Mouse (Mus musculus) MEL-GATA-1-ER (cell line): ENCODE data around the gene Podxl2.

Experiments
- DNase-seq: peaks from one replicate; pipeline ENCODE4 v3.0.0-alpha.2; 2012; ENCODE audit warnings: low read depth; ENCODE audit errors: extremely low read depth

Podxl2 gene

DNA sequence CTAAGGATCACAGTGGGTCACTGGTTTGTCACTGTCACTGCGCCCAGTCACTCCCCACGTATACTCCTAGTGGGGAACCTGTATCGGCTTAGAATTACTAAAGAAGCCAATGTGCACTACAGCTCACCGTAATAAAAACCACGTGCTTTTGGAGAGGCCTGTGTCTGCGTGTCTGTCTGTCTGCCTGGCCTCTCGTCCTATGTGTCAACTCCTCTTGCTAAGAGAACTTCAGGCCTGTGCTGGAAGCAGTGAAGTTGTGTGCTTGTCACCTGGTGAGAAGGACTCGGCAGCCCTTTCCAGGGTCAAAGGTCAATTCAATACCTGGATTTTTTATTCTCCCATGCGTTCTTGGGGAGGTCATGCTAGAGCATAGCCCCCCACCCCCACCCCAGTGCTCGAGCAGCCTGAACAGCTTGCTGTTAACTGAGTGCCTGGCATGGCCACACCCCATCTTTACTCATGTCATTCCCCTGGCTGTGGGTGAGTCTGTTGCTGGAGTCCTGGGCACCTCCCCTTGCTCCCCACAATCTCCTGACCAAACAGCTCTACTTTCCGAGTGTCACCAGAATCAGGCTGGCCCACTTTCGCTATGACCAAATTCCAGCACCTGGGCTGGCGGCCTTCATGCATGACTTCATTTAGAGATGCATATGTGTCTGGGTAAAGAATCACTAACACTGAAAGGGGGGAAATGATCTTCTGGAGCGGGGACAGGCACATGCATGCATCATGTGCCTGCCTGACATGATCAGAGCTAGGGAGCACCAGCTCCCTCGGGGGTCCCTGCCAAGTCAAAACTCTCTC, 46.4 kb downstream of the Podxl2 start:
- no peak for DNase-seq

DNA sequence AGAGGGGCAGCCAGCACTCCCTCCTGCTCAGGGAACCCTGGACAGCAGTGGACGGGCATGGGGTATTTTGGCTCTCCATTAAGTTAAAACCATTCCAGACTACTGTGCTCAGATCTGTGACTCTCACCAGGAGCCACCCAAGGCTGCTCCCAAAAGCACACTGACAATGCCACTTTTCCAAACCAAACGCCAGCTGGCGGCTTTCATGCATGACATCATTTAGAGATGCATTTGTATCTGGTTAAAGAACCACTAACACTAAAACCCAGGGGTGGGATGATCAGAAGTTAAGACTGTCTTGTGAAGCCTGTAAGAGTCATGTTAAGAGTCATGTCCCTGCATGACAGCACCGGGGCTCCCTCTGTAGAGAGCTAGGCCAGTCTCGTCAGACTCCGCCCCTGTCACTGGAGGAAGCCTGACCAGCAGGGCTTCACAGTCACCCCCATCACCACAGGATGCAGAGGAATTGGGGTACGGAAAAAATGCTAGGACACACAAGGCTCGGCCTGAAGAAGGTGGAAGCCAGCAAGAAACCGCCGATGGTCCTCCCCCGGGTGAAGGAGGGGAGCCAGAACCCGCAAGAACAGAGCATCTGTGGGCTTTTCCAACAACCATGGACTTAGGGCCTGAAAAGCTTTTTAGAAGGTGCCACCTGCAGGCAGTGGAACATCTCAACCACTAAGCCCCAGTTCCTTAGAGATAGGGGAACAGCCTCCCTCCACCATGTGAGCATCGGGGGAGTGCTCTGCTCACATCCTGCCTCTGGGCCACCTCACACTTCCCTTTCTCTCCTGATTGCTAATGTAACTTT, 47.2 kb downstream of the Podxl2 start:
- DNase-seq: no peak

DNA sequence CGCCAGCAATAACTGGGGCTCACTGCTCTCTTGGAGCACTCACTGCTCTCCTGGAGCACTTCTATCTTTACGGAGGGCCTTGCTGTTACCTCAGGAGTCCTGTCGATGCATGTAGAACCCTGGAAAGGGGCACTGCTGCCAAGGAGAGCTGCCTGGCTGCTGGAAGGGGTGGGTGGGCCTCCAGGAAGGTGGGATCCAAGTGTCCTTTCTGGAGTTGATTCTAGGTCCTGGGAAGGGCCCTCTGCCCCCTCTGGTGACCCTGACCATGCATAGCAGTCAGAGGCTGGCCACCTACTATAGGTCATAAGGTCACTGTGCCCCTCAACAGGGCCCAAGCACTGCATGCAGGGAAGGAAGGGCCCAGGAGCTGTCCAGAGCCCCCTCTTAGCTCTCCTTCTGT, 47.9 kb downstream of the Podxl2 start:
- no peak for DNase-seq

DNA sequence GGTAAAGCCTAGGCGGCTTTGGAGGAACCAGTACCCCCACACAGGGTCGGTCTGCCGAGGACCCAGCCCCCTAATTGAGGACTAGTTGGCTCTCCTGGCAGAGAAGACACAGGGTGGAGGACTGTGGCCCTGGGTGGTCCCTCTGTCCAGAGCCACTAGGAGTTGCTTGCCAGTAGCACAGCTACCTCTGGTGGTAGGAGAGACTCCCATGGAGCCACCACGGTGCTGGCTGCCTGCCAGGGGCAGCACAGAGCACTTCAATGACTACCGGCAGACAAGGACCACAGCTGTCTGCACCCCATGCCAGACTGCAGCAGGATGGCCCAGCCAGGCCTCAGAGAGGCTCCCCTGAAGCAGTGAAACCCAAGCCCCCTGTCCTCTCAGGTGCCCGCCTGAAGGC, 48.3 kb downstream of the Podxl2 start:
- no peak for DNase-seq

DNA sequence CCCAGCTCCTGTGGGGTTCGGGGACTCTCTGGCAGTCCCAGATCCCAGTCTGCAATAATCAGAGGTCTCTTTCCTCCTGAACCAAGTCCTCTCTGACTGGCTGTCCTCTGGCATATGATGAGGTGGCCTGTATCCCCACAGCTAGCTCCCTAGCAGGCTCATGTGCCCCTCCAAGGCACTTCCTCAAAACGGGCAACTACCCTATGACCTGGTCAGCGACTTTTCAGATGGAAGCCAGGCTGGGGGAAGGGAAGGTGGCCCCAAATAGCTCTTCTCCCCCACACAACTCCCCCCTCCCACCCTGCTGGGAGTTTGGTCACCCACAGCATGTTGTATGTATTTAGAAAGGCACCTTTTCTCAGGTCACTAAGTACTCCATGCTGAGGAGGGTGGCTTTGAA, 48.8 kb downstream of the Podxl2 start:
- DNase-seq: no peak

DNA sequence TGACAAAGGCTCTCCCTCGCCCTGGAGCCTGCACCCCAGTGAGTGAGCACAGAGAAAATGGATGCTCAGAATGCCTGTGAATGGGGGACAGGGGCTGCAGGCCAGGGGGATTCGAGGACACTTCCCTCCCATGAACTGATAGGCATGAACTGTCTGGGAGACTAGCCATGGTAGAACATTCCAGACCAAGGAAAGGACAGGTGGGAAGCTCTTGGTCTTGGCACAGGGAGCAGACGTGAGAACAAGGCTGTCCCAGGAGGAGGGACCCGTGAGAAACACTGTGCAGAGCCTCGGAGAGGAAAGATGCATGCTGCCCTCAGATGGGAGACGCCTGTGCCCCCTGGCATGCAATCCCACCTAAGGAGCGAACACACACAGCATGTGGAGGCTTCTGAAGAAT, 50.7 kb downstream of the Podxl2 start:
- no peak for DNase-seq

DNA sequence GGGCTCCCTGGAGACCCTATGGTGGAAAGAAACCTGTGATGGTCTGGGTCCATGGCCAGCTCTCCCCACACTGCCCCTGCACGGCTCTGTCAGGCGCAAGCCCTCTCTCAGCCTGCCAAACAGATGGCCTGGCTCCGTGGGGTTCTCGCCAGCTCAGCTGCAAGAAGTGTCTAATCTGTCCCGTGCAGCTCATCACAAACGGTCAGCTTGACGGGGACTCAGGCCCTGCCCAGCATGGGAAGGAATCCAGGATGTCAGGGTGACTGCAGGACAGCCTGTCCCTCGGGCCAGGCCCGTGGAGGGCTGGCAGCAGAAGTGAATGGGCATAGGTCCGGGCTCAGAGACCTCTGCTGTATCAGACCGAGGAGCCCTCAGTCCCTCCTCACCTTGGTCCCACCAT, 52.9 kb downstream of the Podxl2 start:
- no peak for DNase-seq

DNA sequence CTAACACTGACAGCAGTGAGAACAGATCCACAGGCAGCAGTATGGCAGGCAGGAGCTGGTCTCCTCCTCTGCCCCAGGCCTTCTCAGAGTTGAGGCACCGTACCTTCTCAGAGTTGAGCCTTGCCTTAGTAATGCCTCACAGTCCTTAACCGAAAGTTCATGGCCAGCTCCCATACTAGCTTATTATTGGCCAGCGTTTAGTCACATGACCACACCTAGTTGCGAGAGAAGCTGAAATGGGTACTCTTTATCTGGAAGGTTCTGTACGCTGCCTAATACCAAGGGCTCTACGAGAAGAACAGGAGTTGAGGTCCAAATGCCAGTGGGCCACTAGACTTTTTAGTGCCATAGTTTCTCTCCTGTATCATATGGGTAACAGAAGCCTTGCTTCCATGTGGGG, 53.5 kb downstream of the Podxl2 start:
- no peak for DNase-seq

DNA sequence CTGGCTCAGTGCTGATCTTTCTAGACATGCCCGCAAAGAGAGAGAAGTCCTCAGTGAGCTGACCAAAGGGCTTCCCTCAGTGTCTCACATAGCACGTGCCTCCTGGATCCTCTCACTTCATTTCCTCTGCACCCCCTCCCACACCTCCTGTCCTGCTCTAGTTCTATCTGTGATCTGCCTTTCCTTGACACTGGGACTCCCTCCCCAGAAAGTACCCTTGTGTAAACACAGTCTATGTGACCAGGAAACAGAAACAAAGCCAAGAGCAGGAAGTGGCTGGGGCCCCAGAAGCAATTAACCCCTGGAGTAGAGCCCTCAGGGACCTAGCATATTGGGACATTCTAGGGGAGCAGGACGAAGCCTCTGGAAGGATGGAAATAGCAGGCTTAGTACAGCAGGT, 54.0 kb downstream of the Podxl2 start:
- no peak for DNase-seq

DNA sequence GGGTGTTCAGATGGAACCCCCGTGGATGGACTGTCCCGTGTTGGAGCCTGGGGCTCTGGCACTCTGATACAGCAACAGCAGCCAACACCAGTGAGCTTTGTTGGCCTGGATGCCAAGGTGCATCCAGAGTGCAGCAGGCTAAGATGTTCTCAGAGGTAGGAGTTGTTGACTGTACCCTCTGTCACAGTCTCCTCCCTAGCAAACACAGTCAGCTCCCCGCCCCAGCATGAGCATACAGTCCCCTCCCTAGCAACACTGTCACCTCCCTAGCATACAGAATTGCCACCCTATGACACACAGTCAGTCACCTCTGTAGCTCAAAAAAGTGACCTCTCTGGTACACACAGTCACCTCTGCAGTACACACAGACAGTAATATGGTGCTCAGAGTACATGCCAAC, 57.9 kb downstream of the Podxl2 start:
- DNase-seq: no peak

DNA sequence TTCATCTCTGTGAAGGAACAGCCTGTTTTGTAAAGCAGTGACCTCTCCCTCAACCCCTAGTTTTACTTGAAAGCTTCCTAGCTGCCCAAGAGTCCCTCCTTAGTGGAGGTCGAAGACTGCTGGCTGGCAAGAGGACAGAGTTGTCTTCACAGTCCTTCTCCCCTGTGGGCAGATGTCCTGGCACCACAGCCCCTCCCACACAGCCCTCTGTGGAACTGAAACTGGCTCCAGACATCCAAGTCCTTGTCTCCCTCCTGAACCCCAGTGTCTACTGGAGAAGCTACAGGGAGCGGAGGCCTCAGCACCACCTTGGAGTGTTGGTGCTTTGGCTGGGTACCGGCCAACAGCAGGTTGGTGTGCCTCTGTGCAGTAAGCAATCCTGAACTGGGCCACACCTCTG, 59.4 kb downstream of the Podxl2 start:
- DNase-seq: no peak

DNA sequence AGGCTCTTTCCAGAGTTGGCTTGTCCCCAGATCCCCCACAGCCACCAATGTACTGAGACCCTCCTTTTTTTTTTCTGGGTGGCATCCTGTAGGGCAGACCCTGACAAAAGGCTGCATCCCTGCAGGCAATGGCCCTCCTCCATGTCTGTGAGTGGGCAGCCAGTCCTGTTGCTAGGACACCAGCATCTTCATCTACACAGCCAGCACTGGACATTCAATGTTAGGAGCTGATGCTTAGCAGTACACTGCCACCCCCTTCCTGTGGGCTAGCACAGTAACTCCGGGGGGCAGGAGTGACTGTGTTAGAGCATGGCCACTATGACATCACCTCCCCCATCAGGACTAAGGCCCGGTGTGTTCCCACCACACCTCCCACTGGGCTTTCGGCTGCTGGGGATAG, 59.8 kb downstream of the Podxl2 start:
- no peak for DNase-seq

DNA sequence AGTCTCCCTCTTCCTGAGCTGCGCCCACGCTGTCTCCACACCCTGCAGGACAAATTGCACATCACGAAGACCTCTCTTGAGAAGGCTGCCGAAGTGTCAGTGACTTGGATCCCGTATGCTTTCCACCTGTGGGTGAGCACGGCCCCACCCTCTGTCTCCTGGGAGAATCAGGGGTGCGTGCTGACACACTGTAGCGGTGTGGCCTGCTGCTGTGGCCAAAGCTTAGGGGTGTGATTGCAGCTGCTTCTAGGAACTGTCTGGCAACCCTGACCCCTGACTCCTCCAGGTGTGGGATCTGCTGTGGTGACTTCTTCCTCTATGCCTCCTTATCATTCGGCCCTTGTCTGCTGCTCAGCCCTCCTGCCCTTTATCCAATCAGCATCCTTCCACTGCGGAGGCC, 61.0 kb downstream of the Podxl2 start:
- DNase-seq: no peak

DNA sequence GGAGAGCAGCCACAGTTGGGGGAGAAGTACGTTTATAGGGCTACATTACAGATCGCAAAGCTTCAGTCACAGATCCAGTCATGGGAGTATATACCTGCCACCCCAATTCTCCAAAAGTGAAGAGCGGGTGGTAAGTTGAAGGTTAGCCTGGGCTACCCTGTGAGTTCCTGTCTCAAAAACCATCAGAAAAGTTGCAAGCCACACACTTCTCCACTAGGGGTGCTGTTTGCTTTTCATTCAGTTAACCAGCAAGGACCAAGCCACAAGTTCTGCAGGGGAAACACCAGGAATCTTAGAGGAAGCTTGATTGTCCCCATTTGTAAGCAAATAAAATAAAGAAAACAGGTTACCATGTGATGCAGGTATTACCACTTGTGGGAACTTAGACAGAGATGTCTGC, 62.0 kb downstream of the Podxl2 start:
- no peak for DNase-seq

DNA sequence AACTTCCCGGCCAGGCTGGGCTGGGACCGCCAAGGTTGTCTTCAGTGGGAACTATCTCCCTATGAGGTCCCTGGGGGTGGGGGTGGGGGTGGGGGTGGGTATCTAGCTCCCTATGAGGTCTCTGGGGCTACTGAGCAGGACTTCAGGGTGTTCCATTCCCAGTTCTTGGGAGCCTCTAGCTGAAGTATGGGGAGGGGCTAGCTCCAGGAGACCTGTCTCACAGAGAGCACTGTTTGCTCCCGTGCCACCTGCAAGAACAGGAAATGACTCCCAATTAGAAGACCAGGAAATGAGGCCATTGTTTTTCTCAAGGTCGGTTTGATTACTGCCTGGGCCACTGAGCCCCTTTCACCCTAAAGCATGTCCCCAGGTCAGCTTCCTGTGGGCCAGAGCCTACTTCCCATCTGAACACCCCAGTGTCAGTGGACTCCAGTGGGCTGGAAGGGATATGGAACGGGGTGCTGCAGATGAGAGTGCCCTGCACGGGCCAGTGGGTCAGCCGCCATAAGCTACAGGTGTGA, 62.9 kb downstream of the Podxl2 start:
- DNase-seq: no peak

DNA sequence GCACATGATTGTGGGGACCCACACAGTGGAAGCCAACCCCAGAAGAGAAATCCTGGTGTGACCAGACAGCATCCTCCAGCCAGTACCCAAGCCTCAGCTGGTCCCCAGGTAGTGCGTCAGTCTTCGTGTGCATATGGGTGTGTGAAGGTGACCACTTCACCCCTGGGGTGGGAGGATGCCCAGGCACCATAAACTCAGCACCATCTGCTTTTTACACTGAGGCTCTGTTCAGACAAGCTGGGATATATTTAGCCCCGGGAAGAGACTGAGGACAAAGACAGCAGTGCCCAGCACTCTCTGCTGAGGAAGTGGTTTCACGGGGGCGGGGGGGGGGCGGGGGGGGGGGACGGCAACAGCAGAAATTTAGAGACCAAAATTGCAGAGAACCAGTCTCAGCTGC, 63.4 kb downstream of the Podxl2 start:
- DNase-seq: no peak

DNA sequence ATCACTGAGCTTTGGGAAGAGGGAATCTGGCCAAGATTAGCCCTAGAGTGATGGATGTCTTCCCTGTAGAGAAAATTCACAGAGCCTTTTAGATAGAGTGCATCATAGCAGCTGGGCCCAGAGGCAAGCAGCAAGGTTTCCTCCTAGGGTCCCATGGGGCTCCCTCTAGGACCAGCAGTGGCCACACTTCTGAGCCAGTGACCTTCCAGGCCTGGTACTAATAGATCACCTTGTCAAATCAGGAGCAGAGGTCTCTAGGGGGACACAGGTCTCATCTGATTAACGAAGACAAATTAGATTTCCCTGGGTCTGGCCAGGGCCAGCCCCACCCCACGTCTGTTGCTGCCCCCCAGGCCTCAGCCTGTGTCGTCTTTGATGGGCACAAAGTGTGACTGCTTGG, 64.6 kb downstream of the Podxl2 start:
- DNase-seq: no peak

DNA sequence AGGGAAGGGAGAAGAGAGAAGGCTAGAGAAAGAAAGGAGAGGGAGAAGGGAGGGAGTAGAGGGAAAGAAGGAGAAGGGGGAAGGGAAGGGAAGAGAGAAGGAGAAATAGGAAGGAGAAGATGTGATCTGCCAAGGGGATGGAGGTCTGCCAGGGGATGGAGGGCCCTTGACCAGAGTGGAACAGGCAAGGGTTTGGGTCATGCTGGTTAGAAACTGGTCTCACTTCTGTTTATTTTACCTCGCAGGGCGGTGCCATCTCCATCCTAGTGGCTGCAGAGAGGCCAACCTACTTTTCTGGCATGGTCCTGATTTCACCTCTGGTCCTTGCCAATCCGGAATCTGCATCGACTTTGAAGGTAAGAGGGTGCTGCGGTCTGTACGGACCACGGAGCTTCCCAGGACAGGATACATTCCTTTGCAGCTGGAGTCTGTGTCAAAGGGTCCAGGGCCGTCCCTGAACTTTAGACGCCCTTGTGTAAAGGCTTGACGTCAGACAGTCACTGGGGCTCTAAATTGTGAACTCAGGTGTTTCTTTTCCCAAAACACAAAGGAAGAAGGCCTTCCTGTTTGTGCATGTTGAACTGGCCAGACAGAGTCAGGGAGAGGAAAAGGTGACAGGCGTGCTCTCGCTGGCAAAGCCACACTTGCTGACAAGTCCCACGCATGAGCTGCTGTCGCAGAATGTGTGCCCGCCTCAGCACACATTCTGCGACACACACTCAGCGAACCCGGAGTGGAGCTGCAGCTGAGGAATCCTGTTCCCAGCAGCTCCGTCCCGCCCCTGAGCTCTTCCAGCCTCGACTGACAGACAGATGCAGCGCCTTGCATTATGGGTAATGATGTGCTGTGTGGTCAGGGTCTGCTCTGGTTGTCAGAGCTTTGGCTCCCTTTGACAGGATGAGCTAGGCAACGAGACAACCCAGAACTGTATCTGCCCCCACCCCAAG, 65.5 kb downstream of the Podxl2 start:
- DNase-seq: no peak

DNA sequence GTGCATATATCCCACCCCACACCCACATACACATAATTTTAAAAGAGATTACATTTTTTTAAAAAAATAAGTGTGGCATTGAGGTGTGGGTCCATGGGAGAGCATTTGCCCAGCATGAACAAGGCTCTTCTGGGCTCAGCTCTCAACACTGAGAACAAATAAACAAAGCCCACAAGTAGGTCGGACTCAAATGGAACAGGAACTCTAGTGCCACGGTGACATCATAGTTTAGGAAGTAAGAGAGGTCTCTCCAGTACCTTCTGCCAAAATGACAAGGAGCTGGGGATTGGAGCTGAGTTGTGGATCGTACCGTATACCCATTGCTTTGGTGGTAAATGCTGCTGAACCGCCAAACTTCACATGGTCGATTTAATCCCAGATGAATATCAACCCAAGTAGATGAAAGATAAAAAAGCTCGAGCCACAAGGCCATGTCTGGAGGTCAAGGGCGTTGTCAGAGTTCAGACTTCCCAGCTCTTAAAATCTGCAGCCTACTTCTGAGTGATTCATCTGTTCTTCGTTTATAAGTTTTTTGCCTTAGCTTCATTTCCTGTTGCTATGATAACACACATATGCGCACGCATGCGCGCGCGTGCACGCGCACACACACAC, 69.8 kb downstream of the Podxl2 start:
- DNase-seq: no peak

DNA sequence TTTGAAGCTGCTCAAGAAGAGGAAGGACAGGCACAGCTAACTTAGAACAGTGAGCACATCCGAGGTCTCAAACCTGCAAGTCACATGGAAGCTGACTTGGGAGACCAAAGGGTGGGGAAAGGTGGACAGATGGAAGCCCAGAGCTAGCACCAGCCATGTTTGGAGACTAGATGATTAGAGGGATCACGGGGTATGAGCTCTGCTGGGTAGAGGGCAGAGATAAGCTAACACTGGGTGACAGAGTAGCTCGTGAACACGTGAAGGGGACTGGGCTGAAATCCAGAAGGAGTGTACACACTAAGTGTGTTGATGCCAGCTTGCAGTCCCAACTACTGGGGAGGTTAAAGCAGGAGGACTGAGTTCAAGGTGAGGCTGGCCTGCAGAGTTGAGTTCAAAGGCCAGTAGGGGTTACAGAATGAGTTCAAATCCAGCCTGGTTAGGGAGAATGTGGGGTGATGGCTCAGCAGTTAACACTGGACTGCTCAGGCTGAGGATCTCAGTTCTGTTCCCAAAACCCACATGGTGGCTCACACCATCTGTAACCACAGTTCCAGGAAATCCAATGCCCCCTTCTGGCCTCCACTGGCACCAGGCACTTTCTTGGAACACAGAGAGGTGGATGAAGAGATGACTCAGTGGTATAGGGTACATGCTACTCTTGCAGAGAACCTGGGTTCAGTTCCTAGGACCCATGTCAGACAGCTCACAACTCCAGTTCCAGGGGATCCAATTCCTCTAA, 70.7 kb downstream of the Podxl2 start:
- DNase-seq: no peak
